Mouse (Mus musculus): ENCODE results near the gene Nos3. TPM values are rescaled to one million over a fixed set of nuclear protein-coding genes. Genes with fewer than 3 reads are reported as not detected.

Nos3 gene
- polyA plus RNA-seq, 1 experiment from 2014 or later = 12.8 TPM

GRCm38 (mm10) chr5:24388246-24388915 lies 23.8 kb downstream of the Nos3 start:
- peak; percentile 10 for DNase-seq (ENCODE audit: low spot score)
- peak overlapping the region; percentile 43 for H3K4me3 ChIP-seq (replicated peaks; ENCODE audit: low read depth, low read length)
- H3K27ac ChIP-seq = no peak overlapping the region; the same call in 1 of the 2 replicates
- WGBS = 28% methylated on average over 25 of the region's 26 CpGs
- no peak for ATAC-seq (replicated peaks; ENCODE audit: low FRiP score, low read depth)
- H3K36me3 ChIP-seq (ENCODE audit: insufficient read depth, low read length) = no peaks in the 10 kb centered on the region
- H3K9me3 ChIP-seq (replicated peaks; ENCODE audit: low read length) = no peaks in the 10 kb centered on the region
- H3K27me3 ChIP-seq (ENCODE audit: insufficient read depth, low read length) = peaks cover 6% of the 10 kb centered on the region; the same call in 1 of the 2 replicates
- peak overlapping the region; percentile 59 for H3K9ac ChIP-seq (ENCODE audit: low read depth, low read length)
- peaks cover 15% of the 10 kb centered on the region for H3K4me1 ChIP-seq (replicated peaks; ENCODE audit: insufficient read depth, low read length)
- peak overlapping the region; percentile 94 for H3K4me2 ChIP-seq (ENCODE audit: low read length)
- TF ChIP-seq CTCF (IDR thresholded peaks at IDR 0.05; ENCODE audit: low read depth) = no peak

- H3K4me1 ChIP-seq (replicated peaks; ENCODE audit: insufficient read depth, low read length) = peaks cover 15% of the 10 kb centered on the region
- TF ChIP-seq CTCF (IDR thresholded peaks at IDR 0.05; ENCODE audit: low read depth) = no peak
- peak; percentile 73 for DNase-seq (ENCODE audit: low spot score)
Measured at GRCm38 (mm10) chr5:24389011-24389657, 24.5 kb downstream of the Nos3 start.

GRCm38 (mm10) chr5:24389658-24390020 lies 25.0 kb downstream of the Nos3 start:
- Histone ChIP-seq H3K36me3 (ENCODE audit: insufficient read depth, low read length) (no peaks in the 10 kb centered on the region), H3K27me3 (ENCODE audit: insufficient read depth, low read length) (peaks cover 6% of the 10 kb centered on the region; the same call in 1 of the 2 replicates), H3K9ac (ENCODE audit: low read depth, low read length) (no peak overlapping the region), H3K4me1 (replicated peaks; ENCODE audit: insufficient read depth, low read length) (peaks cover 12% of the 10 kb centered on the region), H3K9me3 (replicated peaks; ENCODE audit: low read length) (no peaks in the 10 kb centered on the region), H3K4me2 (ENCODE audit: low read length) (no peak overlapping the region), H3K4me3 (replicated peaks; ENCODE audit: low read depth, low read length) (no peak overlapping the region), H3K27ac (no peak overlapping the region)
- DNase-seq (ENCODE audit: low spot score) (no peak), ATAC-seq (replicated peaks; ENCODE audit: low FRiP score, low read depth) (no peak)
- 72% methylated on average over 4 of the region's 4 CpGs for WGBS
- TF ChIP-seq CTCF (IDR thresholded peaks at IDR 0.05; ENCODE audit: low read depth) = no peak

More at GRCm38 (mm10) chr5:24389011-24389657, 24.5 kb downstream of the Nos3 start:
- H3K27me3 ChIP-seq (ENCODE audit: insufficient read depth, low read length) = peaks cover 6% of the 10 kb centered on the region; the same call in 1 of the 2 replicates
- H3K36me3 ChIP-seq (ENCODE audit: insufficient read depth, low read length) = no peaks in the 10 kb centered on the region
- H3K27ac ChIP-seq = no peak overlapping the region
- no peaks in the 10 kb centered on the region for H3K9me3 ChIP-seq (replicated peaks; ENCODE audit: low read length)
- no peak overlapping the region for H3K4me2 ChIP-seq (ENCODE audit: low read length)
- no peak overlapping the region for H3K9ac ChIP-seq (ENCODE audit: low read depth, low read length)
- no peak for ATAC-seq (replicated peaks; ENCODE audit: low FRiP score, low read depth)
- no peak overlapping the region for H3K4me3 ChIP-seq (replicated peaks; ENCODE audit: low read depth, low read length)
- WGBS = 65% methylated on average over 6 of the region's 7 CpGs

- Histone ChIP-seq H3K4me1 (replicated peaks; ENCODE audit: insufficient read depth, low read length) (peaks cover 11% of the 10 kb centered on the region; the same call in 1 of the 2 replicates), H3K4me3 (replicated peaks; ENCODE audit: low read depth, low read length) (no peak within 1 kb of the TSS), H3K36me3 (ENCODE audit: insufficient read depth, low read length) (no peaks in the 10 kb centered on the region), H3K27ac (no peak within 1 kb of the TSS), H3K4me2 (ENCODE audit: low read length) (no peak within 1 kb of the TSS), H3K27me3 (ENCODE audit: insufficient read depth, low read length) (0 out of 2 replicates have a peak, but pooled peaks cover under 1% of the 10 kb centered on the region), H3K9ac (ENCODE audit: low read depth, low read length) (no peak within 1 kb of the TSS), H3K9me3 (replicated peaks; ENCODE audit: low read length) (no peaks in the 10 kb centered on the region)
- 82% methylated on average over 7 of the region's 7 CpGs for WGBS
- ATAC-seq (replicated peaks; ENCODE audit: low FRiP score, low read depth) (no peak), DNase-seq (ENCODE audit: low spot score) (no peak)
- no peak for TF ChIP-seq CTCF (IDR thresholded peaks at IDR 0.05; ENCODE audit: low read depth)
Measured at GRCm38 (mm10) chr5:24391864-24392263, 27.3 kb downstream of the Nos3 start, which contains the start of gene Atg9b. Gene Atg9b (minus strand): TSS chr5:24392143.

GRCm38 (mm10) chr5:24392724-24393123 lies 28.1 kb downstream of the Nos3 start:
- H3K4me2 ChIP-seq (ENCODE audit: low read length) = no peak overlapping the region
- H3K27me3 ChIP-seq (ENCODE audit: insufficient read depth, low read length) = no peaks in the 10 kb centered on the region
- H3K4me3 ChIP-seq (replicated peaks; ENCODE audit: low read depth, low read length) = no peak overlapping the region
- H3K27ac ChIP-seq = no peak overlapping the region
- no peak overlapping the region for H3K9ac ChIP-seq (ENCODE audit: low read depth, low read length)
- TF ChIP-seq CTCF (IDR thresholded peaks at IDR 0.05; ENCODE audit: low read depth) = no peak
- WGBS = 73% methylated on average over 7 of the region's 7 CpGs
- no peaks in the 10 kb centered on the region for H3K36me3 ChIP-seq (ENCODE audit: insufficient read depth, low read length)
- H3K9me3 ChIP-seq (replicated peaks; ENCODE audit: low read length) = no peaks in the 10 kb centered on the region
- DNase-seq (ENCODE audit: low spot score) (no peak), ATAC-seq (replicated peaks; ENCODE audit: low FRiP score, low read depth) (no peak)
- peaks cover 6% of the 10 kb centered on the region; the same call in 1 of the 2 replicates for H3K4me1 ChIP-seq (replicated peaks; ENCODE audit: insufficient read depth, low read length)

GRCm38 (mm10) chr5:24393392-24393997 lies 28.9 kb downstream of the Nos3 start, which contains the start of gene Abcb8:
Gene Abcb8 (plus strand): TSS chr5:24393663.
- 25% methylated on average over 7 of the region's 7 CpGs for WGBS
- Histone ChIP-seq H3K27ac (peak within 1 kb of the TSS; percentile 82), H3K36me3 (ENCODE audit: insufficient read depth, low read length) (no peaks in the 10 kb centered on the region), H3K27me3 (ENCODE audit: insufficient read depth, low read length) (no peaks in the 10 kb centered on the region), H3K9ac (ENCODE audit: low read depth, low read length) (peak within 1 kb of the TSS; percentile 64; the same call in 1 of the 2 replicates), H3K4me2 (ENCODE audit: low read length) (peak within 1 kb of the TSS; percentile 53), H3K4me1 (replicated peaks; ENCODE audit: insufficient read depth, low read length) (no peaks in the 10 kb centered on the region; the same call in 1 of the 2 replicates), H3K9me3 (replicated peaks; ENCODE audit: low read length) (no peaks in the 10 kb centered on the region), H3K4me3 (replicated peaks; ENCODE audit: low read depth, low read length) (peak within 1 kb of the TSS; percentile 65)
- DNase-seq (ENCODE audit: low spot score) (peak; percentile 88), ATAC-seq (replicated peaks; ENCODE audit: low FRiP score, low read depth) (no peak)
- peak; percentile 90 for TF ChIP-seq CTCF (IDR thresholded peaks at IDR 0.05; ENCODE audit: low read depth)

Data from kidney, postnatal 0 days (tissue).